Mouse (Mus musculus): Measurements from ENCODE around the gene Tnfsf10.
A peak's percentile ranks its signal among the peaks of the same experiment; 100 is the strongest.

Tnfsf10 gene

DNA sequence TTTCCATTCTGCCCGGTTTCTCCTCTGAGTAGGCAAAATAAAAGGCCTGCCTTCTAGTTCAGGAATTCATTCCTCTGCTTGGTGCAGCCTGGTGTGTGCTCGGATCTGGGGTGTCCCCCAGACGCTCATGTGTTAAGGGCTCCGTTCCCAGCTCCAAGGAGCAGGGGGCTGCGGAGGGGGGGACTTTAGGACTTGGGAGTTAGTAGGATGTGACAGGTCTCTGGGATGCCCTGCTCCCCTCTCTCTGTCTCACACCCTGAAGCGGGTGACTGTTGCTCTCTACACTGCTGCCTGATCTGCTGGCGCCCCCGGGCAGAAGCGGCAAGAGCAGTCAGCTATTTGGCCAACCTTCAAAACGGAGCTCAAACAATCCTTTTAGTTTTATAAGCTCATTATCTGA is 10.0 kb upstream of the Tnfsf10 start:
- DNase-seq (ENCODE audit: low spot score): no peak

DNA sequence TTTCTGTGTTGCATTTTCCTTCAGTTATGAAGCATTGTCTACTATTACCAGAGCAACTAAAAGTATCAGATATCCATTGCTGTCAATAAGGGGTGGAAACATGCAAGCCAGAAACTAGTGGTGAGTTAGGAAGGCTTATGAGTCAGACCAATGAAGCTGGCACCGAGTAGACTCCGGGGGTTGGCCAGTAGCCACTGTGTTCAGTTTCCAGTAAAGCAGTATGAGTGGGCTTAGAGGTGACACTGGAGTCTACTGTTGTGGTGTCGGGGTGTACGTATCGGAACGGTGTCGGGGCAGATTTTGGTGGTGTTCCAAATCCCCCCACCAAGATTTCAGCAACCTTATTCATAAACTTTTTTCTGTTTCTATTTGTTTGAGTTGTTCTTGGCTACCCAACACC is 5.9 kb upstream of the Tnfsf10 start:
- DNase-seq (ENCODE audit: low spot score): no peak

DNA sequence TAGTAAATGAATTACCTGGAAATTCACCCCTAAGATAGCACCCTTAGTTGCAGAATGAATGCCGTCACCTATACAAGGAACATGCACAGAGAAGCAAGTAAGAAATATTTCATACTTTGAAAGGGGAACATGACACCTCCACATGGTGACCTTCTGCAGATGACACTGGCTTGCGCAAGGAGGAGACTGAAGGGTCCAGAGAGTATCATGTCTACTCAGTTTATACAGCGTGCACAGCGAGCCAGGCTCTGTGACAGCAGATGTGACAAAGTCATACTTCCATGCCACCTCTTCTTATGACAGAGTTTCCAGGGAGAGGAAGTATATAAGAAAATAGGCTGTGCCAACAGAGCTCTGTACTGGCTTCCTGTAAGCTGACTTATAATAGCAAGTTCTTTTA is 5.4 kb upstream of the Tnfsf10 start:
- no peak for DNase-seq (ENCODE audit: low spot score)

DNA sequence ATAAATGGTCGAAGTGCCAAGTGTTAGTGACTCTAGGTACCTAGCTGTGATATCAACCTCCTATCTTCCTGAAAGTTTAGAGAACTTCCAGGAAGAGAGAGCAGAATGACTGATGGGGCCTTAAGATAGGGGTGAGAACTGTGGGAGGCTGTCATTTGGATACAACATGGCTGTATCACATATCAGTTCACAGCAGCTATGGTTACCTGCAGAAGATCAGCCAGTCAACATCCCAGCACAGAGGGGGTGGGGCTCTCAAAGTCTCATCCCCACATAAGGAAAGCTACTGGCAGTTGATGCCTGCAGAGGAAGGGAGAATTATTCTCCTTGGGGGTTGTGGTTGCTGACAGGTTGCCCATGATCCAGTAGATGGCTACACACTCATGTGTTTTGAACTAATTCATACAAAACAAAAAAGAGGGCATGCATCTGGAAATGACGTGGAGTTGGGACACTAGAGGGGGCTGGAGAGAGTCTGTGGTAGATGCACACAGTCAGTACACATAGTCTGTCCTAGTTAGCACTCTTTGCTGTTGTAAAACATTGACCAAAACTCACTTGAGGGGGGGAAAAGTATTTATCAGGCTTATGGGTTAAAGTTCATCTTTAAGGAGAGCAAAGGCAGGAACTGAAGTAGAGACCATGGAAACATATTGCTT is 2.2 kb upstream of the Tnfsf10 start:
- DNase-seq (ENCODE audit: low spot score): no peak

DNA sequence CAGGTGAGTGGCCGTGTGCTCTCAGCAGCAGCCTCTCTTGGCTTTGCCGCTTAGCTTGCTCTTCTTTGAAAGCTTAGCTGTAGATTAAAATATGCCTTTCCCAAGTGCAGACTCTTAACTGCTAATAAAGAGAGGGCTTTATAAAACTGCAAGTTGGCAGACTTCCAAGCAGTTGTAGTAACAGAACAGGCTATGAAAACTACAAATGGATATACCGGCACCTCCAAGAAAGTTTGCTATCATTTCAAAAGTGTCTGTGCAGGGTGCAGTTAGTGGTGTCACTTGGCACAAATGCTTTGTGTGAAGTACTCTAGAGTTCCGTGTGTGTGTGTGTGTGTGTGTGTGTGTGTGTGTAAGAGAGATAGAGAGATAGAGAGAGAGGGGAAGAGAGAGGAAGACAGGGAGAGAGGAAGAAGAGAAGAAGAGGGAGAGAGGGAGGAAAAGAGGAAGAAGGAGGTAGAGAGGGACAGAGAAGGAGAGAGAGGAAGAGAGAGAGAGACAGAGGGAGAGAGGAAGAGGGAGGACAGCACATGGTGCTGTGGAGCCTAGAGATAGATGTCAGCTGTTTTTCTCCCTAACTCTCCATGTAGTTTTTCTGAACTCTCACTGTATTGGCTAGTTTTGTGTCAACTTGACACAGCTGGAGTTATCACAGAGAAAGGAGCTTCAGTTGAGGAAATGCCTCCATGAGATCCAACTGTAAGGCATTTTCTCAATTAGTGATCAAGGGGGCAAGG is 628 bp downstream of the Tnfsf10 start:
- DNase-seq (ENCODE audit: low spot score): no peak

DNA sequence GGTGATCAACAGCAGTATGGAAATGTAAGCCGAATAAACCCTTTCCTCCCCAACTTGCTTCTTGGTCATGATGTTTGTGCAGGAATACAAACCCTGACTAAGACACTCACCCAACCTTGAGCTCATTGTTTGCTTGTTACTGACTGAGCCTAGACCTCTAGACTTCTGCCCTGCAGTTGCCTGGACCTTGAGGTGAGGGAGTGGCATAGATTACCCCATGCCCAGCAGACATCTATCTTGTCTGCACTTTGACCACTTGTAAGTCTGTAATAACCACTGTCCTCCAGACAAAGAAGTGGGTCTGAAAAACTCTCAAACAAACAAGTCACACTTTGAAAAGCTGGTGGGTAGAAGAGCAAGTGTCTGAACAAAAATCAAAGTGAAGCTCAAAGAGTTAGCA is 2.8 kb downstream of the Tnfsf10 start:
- DNase-seq (ENCODE audit: low spot score): no peak

DNA sequence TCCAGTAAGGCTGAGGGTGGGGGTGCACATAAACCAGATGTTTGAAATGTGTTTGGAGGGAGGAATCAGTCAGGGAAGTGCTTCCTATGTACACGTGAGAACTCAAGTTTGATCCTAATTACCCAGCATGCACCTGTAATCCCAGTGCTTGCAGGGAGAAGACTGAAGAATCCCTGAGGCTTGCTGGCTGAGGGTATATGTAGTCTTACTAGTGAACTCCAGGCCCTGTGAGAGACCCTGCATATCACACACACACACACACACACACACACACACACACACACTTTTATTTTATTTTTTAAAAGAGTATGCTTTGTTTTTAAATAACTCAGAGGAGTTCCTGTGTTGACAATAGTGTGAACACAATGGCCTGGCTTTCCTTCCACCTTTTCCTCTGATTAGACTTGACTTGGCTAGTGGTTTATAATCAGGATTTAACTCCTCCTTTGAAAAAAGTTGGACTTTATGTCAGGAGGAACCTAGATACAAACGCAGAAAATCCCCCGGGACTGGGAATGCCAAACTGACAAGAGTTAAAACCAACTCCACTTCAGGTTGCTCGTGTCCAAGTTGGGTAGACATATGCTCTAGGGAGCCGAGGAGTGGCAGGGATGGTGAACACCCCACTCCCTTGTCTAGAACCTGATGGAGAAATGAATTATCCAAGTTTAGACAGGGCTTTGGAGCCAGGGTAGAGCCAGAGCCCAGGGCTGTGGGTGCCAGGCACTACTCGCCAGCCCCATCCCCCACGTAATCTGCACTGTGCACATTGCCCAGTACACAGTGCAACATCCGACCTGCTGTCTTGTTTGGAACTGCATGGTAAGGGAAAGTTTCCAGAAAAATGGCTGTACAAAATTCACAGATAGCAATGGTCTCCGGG is 4.0 kb downstream of the Tnfsf10 start:
- no peak for DNase-seq (ENCODE audit: low spot score)

DNA sequence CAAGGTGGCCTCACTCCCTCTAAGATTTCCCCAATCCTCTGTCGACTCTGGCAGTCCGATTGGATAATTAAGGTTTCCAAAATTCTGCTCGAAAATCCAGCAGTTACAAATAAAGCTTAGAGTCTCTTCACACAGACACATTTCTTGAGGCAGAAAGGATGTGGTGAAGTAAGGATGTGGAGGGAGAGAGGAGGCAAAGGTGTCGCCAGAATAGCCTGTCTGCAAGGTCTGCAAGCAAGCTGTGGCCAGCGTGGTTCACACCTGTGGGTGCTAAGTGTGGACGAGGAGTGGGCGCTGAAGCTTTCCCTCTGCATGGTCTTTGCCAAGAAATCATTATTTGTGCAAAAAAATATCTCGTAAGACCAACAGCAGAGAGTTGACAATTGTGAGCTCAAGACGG is 5.8 kb downstream of the Tnfsf10 start:
- no peak for DNase-seq (ENCODE audit: low spot score)

DNA sequence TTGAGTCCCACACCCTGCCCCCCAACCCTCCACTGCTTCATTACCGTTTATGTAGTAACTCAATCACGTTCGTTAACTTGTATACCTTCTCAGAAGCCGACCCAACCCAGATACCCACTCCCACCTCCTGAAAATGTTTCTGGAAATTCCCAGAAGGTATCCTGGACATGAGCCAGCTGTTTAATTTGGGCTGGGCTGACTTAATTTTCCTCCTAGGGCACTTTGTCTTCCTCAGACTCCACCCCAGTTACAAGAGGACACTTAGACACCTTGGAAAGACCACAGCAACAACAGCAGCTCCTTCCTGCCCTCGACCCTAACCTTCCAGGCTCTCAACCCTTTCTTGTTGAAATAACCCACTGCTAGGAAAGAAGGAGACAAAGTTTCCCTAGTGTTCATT is 6.7 kb downstream of the Tnfsf10 start:
- no peak for DNase-seq (ENCODE audit: low spot score)

DNA sequence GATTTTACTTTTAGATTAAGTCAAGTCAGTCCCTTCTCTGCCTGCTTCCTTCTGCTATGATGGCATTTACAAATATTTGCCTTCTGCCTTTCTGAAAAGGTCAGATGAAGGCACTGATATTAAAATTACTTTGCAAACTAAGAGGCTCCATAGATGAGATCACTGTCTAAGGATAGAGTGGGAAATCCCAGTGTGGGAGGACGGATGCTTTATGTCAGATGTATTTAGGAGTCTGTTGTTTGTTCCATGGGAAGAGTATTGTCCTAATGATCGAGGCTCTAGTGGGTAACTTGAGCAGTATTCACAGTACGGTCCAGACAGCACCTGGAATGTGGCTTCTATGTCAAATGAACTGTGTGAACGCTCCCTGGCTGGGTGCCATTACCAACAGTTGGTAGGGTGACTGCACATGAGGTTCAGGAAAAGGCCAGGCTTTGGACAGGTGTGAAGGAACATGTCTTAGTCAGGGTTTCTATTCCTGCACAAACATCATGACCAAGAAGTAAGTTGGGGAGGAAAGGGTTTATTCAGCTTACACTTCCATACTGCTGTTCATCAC is 9.9 kb downstream of the Tnfsf10 start:
- DNase-seq (ENCODE audit: low spot score): no peak

DNA sequence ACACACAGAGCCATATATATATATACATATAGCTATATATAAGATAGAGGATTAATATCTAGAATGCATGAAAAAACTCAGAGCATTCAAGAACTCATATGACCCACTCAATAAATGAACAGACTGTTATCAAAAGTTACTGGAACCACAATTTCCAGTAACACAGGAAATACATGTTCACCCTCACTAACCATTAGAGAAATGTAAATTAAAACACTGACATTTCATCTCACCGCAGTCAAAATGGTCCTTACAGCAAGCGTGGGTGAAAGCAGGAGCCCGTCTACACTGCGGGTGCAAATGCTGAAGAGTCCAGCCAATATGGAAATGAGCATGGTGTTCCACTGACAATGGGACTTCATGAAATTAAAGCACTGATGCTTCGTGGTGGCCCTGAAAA is 13.9 kb downstream of the Tnfsf10 start:
- DNase-seq (ENCODE audit: low spot score): no peak

DNA sequence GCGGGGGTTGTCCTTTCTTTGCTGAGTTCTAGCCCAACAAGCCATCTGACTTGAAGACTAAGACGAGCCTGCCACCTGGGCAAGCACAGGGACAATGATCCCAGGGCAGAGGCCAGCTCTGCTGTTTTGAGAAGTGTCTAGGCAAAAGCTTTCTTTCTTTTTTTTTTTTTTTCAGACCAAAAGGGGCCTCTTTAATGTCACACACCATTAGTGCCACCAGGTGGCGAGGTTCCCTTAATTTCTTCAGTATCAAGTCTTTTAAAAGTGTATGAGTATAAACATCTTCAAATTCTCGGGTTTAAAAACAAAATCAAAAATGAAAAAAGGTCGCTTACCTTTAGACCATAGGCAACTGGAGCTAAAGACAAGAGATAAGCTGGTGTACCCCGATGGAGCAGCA is 21.6 kb downstream of the Tnfsf10 start:
- DNase-seq (ENCODE audit: low spot score): peak; percentile 18

DNA sequence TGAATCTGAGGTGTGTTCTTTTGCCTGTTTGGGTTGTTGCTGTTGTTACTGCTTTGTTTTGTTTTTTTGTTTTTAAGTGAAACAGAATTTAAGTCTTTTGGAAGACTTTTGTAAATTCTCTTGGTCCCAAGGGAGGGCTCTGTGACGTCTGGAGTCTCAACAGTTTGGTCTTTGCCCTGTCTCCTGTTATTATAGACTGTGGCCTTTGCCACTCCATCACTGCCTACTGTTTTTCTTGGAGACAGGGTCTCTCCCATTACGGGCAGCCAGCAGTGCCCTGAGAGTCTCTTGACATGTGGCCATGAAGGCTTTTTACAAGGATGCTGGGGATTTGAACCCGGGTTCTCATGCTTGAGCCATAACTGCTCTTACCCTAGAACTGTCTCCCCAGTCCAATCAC is 22.1 kb downstream of the Tnfsf10 start:
- DNase-seq (ENCODE audit: low spot score): no peak

DNA sequence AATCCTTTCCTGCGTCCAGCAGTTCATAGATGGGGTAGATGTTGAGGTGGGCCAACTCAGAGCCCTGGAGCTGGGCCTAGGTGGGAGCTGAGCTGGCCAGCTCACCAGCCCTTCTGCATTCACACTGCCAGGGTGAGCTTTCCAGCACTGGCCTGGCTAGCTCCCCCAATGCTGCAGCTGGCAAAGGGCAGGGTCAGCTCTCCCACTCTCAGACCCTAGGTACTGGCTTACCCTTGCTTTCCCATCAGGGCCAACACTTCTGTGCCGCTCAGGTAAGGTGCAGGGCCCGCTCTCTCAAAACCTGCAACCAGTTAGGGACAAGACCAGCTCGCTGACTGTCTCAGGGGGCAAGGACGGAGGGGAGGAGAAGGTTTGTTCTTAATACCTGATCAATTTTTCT is 23.9 kb downstream of the Tnfsf10 start:
- no peak for DNase-seq (ENCODE audit: low spot score)

DNA sequence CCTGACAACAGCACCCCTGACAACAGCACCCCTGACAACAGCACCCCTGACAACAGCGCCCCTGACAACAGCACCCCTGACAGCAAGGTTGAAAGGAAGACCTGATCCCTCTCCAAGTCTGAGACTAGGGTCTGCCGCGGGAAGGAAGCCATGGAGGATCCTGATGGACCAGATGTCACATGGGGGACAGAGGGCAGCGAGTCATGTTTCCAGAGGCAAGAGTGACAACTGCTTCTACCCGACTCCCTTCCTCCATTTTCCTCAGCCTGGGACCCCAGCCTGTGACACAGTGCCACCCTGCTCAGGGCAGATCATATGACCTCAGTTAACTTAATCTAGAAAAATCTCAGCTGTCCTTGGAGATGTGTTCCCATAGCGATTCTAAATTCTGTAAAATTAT is 25.6 kb downstream of the Tnfsf10 start:
- DNase-seq (ENCODE audit: low spot score): no peak

DNA sequence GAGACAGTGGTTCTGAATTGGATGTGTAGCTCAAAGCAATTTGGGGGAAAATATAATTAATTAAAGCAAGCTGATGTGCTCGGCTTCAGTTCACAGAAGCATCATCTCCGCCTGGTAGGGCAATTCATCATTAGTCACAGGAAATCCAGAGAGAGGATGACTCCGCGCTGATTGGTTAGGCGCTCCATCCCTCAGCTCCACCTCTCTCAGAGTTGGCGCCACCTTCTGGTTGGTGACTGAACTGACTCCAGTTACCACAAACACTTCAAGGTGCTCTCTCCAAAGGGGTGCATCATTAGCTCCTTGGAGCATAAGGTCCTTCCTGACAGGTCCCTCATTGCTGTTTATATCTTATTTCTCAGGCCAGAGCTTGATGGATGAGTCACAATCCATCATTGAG is 28.7 kb downstream of the Tnfsf10 start:
- peak; percentile 13 for DNase-seq (ENCODE audit: low spot score)

DNA sequence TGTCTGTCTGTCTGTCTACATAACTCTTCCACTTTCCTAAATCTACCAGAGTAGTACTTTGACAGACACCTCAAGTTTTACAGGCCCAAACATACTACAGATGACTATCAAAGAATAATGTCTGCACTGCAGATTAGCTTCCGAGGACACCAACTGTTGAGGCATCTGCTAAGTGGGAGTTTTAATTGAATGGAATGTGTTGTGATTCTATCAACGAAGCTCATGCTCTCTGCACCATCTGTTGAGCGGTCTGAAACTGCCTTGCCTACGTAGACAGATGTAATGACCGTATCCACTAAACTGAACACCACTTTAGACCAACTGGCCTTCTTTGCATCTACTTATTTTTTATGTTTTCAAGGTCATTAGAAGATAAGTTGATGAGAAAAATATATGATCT is 31.6 kb downstream of the Tnfsf10 start:
- no peak for DNase-seq (ENCODE audit: low spot score)

DNA sequence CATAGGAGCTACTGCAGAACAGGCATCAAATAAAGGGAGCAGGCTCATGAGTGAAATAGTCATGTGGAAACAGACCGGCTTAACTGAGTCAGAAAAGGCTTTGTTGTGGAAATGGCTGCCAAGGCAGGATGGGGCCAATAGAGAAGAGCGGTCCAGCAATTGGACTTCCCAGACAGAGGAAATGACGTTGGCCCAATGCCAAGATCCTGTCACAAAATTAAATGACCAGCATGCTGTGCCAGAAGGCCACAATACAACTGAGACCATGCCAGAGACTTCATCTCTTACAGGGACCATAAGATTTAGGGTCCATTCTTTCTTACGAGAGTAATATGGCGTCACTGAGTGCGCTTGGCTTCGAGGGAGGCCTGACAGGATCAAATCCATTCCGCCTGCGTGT is 34.3 kb downstream of the Tnfsf10 start:
- DNase-seq (ENCODE audit: low spot score): peak; percentile 15

DNA sequence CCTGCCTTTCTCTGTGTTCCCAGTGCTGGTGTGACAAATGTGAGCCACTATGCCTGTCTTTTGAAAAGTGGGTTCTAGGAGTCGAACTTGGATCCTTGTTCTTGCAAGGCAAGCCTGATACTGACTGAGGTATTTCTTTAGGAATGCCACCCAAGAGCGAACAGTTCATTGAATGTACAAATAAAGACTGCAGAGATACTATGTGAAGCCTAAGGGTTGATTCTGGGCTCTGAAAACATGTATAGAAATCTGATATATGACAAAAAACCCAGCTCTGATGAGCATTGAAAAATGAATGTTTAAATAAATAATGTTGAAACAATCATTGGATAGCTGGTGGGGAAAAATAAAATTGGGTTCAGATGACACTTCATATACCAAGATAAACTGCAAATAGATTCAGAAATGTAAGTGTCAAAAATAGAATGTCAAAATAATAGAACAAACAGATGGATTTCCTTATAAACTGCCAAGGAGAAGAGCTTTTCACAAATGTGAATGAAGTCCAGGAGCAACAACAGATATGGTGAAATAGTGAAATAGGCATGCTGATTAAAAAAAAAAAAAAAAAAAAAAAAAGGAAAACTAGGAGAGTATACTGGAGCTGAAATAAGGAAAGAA is 42.4 kb downstream of the Tnfsf10 start:
- no peak for DNase-seq (ENCODE audit: low spot score)

DNA sequence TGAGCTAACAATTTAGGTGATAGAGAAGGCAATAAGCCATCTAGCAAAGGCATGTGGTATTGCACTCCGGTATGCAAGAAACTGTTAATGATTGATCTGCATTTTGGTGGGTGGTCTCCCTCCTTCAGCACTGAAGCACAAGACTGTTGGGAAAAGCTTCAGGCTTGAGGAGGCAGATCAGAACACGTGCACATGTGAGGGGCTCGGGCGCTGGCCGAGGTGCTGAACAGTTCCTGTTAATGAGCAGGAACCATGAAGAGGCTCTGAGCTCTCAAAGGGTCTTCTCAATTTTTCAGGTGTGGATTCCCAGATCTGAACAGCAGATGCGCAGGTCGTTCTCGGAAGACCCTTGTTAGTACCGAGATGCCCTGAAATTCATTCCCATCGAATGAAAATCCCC is 53.3 kb downstream of the Tnfsf10 start:
- peak; percentile 19 for DNase-seq (ENCODE audit: low spot score)

DNA sequence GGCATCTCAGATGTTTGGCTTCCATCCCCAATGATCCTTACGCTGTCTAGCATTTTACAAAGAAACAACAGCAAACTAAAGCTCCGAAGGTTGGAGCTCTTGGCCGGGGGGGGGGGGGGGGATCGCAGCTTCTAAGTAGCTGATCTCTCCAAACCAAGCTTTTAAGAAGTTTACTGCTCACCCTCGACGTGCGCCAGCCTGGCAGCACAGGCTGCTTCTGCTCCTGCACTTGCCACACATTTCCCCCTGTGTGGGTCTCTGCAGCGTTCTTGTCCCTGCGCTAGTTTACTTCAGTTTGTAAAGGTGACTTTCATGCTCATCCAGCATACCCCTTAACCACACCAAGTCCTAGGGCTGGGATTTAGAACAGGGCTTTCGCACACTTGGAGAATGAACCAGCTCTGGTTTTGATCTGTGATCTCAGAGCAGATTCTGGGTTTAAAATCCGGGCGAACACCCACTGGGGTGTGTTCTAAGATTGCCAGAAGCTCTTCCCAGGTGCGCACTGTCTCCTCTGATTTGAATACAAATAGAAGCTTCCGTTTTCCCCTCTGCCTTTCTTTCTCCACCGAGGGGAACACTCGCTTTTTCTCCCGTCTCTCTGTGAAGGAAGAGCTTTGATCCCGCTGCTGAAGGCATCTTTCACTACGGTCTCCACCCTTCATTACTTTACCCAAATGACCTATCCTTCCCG is 53.9 kb downstream of the Tnfsf10 start:
- no peak for DNase-seq (ENCODE audit: low spot score)

DNA sequence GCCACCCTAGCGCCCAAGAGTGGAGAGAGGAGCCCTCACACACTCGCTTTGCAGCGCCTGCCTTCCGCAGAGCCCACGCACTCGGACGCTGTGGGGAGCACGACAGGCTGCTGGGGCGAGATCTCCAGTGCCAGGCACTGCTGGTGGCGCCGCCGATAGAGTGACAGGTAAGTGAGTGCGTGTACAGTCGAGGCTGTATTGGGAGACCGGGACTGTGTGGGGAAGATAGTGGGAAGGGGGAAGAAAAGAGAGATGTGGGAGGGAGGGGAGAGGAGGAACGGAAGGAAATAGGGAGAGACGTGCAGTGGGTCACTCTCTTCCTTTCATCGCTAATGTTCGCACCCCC is 54.4 kb downstream of the Tnfsf10 start, which contains the start of gene Ghsr:
Gene Ghsr, plus strand, starts transcription at position 76 of the 346 bp plus-strand sequence.
- DNase-seq (ENCODE audit: low spot score): no peak

All from ovary, postnatal 14 days (tissue).